Mouse (Mus musculus) lung, postnatal 14 days (tissue): Measurements from ENCODE around the gene Atrnl1.
A peak's percentile ranks its signal among the peaks of the same experiment; 100 is the strongest.

ENCODE experiments used
- DNase-seq: peaks from one replicate; pipeline ENCODE4 v3.0.0; 2021

The Atrnl1 gene

DNA sequence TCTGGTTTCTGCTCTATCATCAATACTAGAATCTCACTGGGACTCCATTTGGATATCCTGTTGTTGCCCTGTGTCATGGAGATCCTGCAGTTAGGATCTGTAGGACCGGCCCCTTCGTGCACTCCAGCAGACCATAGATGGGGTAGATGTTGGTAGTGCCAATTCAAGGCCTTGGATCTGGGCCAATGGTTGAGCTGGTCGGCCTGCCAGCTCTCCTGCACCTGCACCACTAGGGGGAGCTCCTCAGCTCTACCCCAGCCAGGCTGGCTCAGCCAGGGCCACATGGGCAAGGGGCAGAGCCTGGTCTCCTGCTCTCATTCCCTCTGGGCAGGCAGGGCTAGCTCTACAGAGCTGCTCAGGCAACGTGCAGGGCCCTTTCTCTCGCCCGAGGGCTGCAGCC, 114.1 kb downstream of the Atrnl1 start:
- DNase-seq, result peak; percentile 72

DNA sequence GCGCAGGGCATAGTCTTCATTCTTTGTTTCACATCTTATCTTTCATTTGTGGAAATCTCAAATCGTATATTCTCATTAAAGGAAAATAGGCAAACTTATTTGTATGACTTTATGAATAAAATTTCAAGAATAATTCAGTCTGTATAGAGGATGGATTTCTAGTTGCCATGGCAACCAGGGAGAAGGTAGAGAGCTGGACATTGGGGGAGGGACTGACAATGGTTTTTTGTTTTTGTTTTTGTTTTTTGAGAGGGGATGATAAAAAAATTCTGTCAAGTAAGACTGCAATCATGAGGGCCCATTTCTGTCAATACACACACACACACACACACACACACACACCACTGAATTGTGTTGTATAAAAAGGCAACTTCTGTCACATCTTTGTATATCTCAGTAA, 114.5 kb downstream of the Atrnl1 start:
- no peak for DNase-seq

DNA sequence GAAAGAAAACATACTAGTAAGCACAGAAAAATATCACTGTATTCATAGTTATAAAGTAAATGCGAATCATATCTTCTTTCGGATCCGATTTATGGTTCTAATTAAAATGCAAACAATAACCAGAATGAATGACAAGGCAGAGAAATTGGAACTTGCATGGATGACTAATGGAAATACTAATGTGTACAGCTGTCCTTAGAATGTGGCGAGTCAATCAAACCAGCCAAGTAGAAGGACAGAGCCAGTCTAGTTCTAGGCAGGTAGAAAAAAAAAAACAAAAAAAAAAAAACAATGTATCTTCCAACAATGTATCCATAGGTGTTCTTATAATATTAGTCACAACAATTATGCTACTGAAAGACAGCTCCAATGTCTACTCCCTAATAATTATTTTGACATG, 116.2 kb downstream of the Atrnl1 start:
- no peak for DNase-seq

DNA sequence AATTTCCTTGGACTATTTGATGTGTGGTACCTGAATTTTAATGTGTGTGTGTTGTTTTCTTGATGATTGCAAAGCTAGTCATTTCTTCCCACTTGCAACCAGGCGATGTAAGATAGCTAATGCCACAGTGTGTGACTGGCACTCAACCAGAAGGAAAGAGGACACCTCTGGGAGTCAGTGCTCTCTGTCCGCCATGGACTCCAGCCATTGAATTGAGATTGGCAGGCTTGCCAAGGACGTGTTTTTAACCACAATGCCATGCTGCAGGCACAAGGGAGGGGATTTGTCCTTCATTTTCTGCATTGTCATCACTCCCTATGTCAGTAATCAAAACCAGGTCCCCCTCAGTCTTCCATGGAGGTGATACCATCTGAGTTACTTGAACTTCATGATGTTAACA, 126.6 kb downstream of the Atrnl1 start:
- no peak for DNase-seq

DNA sequence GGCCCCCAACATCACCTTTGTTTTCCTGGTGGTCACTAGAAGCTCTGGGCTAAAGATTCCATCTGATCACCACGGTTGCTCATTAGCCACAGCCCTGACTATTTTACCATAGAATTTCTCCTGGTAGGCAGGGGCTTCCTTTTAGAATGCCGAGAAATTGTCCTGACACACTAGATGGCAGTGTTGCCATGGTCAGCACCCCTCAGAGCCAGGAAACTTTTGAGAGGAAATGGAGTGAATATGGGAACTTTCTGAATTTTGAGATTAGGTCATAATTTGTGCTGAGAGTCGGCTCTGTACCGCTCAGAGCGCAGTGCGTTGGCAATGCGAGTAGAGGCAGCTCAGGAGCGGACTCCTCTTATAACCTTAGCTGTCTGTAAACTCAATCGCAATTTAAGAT, 134.7 kb downstream of the Atrnl1 start:
- DNase-seq, result peak; percentile 25

DNA sequence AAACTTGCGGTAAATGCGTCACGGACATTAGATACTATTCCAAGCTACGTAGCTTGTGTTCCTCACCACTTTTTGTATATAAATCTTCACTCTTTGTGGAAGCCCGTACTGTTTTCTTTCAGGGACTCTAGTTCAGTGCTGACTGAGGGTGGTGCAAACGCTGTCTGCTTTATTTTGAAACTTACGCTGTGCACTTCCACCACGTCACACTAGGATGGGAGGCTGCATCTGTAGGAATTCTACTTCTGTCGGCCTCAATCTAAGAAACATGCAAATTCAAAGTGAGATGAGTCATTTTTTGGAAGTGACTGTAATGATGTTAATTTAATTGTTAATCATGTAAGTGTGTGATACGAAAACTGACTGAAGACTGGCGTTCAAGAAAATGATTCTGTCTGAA, 135.7 kb downstream of the Atrnl1 start:
- no peak for DNase-seq

DNA sequence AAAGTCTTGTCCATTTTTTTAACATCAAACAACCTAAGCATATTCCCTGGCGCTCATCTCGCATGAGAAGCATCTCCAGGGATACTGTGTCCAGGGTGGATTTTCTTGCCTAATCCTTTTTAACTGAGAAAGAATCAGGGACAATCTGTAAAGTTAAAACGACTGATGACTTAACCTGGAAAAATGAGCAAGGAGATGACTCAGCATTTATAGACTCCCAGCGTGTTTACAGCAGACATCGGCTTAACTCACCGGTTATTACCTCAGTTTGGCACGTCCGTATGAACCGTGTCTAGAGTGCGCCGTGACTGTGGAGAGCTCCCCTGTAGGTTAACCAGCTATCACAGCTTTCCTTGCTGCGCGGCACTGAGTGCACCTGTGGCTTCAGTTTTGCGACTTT, 141.4 kb downstream of the Atrnl1 start:
- no peak for DNase-seq

DNA sequence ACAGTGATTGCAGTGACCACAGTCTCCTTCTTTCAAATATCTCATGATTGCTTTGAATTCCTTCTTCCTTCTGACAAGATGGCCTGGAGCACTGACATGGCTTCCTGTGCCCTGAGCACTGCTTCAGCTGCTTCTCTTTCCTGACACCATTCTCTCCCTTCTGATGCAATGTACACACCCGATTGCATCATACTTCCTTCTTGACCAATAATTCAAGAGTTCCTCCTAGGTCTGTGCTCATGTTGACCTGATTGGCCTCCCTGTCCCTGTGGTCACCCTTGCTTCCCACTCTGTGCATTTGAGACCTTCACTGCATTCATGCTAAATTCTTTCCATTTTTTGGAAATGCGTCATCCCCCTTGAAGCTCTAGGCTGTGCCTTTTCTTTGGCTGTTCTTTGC, 151.7 kb downstream of the Atrnl1 start:
- no peak for DNase-seq

DNA sequence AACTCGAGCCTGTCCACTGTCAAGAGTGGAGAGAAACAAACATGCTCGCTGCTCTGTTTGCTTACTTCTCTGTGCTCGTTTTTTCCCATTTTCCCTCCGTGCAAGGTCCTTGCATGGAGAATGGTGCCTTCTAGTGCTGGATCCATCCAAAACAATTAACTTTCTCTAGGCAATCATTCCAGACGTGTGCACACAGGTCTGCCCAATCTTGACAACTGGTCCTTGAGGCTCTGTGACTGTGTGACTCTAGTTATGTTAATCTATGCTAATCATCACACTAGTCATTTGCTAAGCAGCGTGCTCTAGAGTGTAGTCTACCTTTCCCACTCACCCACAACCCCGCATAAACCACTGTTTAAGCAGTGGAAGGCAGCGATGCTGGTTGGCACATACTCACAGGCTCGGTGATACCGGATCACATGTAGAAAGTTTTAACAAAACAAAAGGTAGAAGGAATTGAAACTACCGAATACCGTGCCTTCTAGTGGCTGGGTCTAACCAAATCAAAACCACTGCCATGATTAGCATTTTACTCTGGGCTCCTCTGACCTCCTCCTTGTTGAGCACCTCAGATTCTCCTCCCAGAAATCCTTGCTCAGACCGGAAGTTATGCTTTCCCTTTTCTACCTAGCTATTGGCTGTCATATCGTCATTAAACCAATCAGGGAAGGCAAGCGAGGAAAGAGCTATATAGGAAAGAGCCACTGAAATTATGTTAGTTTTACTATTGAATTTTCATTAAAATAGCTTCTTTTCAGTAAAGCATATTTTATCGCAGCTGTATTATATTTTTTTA, 153.9 kb downstream of the Atrnl1 start:
- no peak for DNase-seq

DNA sequence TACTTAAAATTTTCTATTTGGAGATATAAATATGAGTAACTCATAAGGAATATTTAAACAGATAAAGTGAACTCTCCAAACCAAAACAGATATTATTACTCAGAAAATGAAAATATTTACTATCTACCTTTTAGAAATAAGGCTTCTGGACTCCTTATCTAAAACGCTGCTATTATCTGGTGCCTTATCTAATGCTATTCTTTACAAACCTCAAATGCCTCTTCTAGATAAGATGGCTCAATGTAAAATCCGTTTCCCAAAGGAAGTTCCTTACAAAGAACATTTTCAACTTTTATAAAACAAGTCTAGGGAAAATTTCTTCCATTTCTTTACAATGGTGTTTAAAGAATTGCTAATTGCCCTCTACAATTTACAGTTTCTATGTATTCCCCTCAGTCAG, 156.2 kb downstream of the Atrnl1 start:
- DNase-seq, result no peak

DNA sequence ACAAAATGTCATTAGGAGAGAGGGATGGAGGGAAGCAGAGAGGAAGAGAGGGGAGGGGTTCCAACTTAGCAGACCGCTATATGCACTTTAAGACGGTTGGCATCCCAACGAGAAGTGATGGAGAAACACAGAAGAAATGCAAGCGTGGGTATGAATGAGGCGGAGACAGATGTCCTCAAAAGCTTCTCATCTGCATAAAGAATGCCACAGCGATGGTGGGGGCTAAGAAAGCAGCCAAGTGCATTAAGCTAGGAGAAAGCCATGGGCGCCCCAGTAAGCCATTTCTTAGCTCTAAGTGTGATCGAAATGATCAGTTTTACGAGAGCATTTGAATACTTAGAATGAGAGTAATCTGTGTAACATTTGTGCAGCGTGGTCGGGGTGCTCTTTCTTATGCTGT, 157.8 kb downstream of the Atrnl1 start:
- no peak for DNase-seq

DNA sequence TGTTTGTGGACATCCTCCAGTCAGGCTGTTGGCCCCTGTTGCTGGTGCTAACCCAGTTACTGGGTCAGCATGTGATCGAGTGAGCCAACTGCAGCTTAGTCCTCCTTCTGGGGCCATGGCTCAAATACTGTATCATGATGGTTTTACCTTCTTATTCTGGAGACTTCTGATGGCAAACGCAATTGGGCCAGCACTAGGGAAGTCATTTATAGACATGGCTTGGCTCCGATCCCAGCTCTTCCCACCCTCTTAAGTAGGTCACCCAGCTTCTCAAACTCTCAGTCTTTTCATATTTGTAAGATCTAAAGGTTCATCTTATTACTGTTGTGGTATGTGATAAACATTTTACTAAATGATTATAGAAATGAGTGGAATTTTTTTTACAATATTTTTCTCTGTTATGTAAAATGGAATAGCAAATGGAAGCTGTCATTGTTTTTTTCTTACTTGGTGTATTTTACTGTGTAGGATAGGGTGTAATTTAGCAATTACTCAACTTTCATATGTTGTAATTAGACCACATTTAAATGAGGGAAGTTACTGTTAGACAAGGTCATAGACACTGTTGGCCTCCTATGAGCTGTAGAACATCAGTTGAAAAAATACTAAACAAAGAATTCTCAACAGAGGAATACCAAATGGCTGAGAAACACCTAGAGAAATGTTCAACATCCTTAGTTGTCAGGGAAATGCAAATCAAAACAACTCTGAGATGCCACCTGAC, 171.7 kb downstream of the Atrnl1 start:
- DNase-seq, result peak; percentile 9

DNA sequence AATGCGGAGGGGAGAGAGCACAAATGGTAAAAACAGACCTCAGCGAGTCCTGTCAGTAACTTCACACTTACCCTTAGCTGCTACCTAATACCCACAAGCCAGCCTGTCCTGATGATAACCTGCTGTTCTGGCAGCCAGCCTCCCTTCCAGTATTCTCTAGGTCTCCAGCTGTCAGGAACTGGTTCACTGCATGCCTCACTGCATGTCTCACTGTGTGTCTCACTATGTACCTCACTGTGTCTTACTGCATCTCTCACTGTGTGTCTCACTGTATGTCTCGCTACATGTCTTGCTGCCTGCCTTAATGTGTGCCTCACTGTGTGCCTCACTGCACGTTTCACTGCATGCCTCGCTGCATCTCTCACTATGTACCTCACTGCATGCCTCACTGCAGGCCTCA, 175.9 kb downstream of the Atrnl1 start:
- no peak for DNase-seq

DNA sequence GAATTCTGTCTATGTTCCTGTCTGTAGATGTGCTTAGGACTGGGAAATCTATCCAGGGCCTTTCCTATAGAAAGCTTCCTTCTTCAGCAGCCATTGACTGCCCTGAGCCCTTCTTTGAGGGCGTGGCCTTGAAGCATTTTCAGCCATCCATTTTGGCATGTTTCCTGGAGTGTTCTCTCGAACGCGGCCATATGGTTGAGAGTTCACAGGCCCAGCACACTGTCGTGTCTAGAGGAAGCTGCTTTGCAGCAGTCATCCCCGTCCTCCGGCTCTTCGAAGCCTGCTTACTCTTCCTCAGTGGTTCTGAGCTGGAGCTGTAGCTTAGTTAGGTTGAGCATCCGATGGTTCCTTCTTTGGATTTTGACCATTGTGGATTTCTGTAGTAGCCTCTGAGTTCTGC, 191.4 kb downstream of the Atrnl1 start:
- no peak for DNase-seq

DNA sequence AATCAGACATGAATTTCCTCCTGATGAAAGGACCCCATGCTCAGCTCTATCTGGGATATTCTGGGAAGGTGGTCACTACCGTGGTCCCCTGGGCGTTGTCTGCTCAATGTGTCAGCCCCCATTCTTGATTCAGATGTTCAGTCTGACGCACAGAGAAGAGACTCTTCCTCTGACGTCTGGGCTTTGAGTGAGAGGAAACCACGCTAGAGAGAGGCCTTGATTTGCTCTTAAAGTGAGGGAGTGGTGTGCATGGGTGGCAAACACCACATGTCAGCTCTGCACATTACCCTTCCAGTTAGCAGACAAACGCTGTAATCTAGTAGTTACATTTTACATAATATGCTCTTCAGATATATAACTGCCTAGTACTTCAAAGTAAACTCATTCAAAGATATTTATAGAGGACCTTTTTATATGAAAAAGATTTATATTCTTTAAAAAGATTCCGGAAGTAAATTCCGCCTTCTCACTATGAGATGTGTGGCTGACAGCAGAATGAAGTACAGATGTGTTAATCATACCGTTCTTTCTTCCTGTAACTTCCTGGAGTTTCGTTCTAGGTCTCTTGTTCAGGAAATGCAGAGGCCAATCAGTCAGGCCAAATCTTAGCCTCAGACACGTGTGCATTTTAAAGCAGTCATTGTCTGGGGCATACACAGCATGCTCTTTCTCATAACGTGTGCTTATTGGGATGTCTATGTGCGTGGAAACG, 192.1 kb downstream of the Atrnl1 start:
- no peak for DNase-seq

DNA sequence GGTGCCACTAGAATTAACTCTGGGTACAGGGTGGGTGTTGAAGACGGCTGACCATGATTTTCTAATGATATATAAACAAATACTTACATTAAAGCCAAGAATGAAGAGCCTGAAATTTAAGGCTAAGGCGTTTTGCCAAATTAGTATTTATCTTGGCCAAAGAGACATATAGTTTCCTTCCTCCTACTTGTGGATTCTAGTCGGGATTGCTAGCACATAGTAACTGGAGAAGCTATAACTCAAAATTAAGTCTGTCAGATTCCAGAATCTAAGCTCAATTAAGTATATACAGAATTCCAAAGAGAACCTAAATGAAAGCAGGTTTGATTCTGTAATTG, 192.6 kb downstream of the Atrnl1 start:
- no peak for DNase-seq

DNA sequence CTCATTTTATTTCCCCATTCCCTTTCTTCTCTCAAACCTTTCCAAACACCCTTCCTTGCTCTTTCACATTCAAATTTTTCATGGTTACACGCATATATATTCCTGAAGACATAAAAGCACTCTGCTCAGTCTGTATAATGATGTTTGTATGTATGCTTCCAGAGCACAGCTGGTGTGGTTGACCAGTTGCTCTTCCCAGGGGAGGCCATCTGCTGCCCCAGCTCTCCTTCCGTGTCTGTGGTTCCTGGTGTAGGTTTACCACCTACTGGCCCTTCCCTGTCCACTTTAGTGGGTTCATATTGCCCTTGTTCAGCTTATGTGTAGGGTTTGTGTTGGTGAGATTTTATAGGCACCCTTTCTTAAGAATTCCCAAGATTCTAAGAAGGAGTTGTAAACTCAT, 197.5 kb downstream of the Atrnl1 start:
- no peak for DNase-seq

DNA sequence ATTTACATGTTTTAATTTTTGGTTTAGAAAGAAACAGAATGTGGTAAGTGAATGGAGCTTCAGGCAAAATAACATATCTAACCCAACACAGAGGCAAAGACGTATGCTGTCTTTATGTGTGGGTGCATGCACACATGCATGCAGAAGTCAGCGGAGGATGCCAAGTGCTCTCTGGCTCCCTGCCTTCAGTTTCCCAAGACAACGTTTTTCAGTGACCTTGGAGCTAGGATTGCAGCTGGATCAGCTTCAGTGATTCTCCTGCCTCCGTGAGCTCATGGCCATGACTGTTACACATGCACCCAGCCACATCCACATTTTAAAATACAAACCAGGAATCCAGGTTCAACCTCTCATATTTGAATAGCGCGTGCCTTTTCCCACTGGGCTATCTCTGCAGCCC, 203.5 kb downstream of the Atrnl1 start:
- DNase-seq, result no peak

DNA sequence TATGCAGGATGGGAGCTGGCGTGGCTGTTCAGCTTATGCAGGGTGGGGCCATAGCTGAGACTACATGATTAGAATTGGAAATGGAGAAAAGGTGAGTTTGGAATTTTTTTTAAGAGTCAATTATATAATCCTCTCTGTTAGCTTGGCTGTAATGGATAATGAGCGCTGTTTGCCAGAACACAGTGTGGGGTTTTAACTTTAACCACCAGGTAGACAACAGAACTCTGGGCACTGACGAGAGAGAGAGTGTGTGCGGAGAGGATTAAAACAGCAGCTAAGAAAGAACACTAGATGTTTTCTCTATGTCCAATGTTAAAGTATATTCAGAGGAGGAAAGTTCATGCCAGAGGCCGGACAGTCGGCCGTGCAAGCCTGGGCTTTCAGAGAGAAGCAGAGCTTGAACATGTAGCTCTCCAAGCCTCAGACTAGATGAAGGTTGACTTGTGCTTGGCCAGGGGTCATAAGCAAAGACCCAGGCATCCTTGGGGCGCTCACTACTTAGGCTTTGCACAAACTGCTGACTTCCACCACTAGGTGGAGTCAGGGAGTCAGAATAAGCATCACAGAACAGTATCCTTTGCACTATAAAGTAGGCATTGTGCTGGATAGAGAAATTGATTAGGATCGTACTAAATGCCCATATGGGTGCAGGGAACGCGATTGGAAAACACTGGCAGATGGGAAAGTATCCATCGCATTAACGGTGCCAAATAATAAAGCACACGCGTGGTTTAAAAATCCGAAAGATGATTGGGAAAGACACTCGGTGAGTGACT, 205.6 kb downstream of the Atrnl1 start:
- DNase-seq, result peak; percentile 50

DNA sequence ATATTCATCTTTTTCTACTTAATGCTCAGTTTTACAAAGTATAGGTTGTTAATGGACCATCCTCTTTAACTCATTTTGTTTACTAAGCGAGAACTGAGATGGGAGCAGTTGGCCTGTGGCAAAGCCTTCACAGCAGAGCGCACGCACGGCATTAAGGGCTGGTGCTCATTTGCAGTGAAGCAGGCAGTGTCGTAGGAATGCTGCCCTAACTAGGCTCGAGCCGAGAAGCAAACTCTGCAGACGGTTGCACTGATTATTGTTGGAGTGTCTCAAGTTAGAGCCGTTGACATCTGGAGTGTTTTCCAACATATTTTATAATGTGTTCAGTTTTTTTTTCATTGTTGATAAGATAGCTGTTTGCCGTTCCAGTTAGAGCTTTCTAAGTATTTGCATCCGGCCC, 206.9 kb downstream of the Atrnl1 start:
- DNase-seq, result no peak

DNA sequence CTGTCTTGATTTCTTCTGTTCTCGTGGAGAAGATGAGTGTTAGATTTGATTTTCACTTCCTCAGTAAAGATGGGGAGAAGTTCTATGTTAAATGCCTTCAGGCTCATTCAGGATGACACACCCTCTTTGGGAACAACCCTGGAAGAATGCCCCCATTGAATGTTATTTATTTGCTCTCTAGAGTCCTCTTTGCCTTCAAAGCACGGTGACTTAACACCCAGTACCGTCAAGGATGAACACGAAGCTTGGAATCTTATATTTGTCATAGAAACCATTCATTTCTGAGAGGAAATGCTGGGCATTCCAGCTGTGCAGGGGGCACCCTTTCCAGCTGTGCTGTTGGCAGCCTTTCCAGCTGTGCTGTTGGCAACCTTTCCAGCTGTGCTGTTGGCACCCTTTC, 212.6 kb downstream of the Atrnl1 start:
- DNase-seq, result no peak

DNA sequence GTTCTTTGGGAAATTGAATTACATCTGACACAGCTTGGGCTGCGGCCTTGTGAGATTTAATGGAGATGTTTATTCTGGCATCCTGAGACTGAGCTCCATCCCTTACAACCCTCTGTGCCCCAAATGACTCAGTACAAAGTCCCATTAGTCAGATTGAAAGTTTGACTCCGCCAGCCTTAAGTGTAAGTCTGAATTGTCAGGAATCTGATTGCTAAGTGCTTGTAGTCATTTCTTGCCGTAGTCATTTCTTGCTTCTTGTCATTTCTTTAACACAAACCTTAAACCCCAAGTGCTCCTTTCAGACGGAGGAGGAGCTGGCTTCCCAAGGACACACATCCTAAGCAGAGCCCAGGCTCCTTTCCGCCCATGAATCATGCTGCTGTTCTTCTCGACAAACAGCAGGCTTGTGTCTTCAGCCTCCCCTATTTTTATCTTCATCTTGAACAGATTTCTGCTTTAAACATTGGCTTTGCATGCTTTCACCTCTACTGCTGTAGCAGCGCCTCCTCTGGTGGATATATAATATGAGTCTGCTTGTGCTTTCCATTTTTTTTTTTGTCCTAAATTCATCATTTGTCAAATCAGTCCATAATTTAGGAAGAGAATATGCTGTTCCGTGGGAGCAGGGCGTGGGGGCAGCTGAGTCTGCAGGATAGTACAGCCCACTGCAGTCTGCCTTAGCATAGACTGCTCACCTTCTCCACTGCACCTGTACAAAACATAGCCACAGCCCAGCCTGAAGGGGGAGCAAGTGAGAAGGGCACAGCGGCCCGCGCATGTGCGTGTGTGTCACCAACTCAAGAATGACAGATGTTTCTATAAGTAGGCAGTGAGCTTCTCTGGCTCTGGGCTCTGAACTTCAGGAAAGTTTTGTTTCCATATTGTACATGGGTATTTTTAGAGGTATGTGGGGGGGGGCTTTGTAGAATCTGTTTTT, 214.7 kb downstream of the Atrnl1 start:
- DNase-seq, result no peak
